Mouse (Mus musculus): ENCODE results near the gene Ptprm. TPM values are rescaled to one million over a fixed set of nuclear protein-coding genes. Genes with fewer than 3 reads are reported as not detected.

Gene Ptprm
- polyA plus RNA-seq, 1 experiment from 2014 or later = 10.3 TPM

- DNase-seq (ENCODE audit: low spot score) (no peak), ATAC-seq (replicated peaks; ENCODE audit: insufficient number of reproducible peaks, low FRiP score, low TSS enrichment, low read depth) (no peak)
- Histone ChIP-seq H3K27ac (replicated peaks; ENCODE audit: low read depth, low read length) (no peak overlapping the region), H3K36me3 (replicated peaks; ENCODE audit: control insufficient read depth, insufficient read depth, low read depth, low read length) (no peaks in the 10 kb centered on the region), H3K4me2 (ENCODE audit: low read depth, low read length) (no peak overlapping the region), H3K4me1 (ENCODE audit: control insufficient read depth, insufficient read depth, low read length) (no peaks in the 10 kb centered on the region), H3K9ac (replicated peaks; ENCODE audit: low read length) (no peak overlapping the region), H3K9me3 (replicated peaks; ENCODE audit: control insufficient read depth, low read length) (no peaks in the 10 kb centered on the region), H3K27me3 (ENCODE audit: control insufficient read depth, insufficient read depth, low read length) (no peaks in the 10 kb centered on the region), H3K4me3 (ENCODE audit: low read depth, low read length) (no peak overlapping the region)
- 89% methylated on average over 9 of the region's 9 CpGs for WGBS
Observed at GRCm38 (mm10) chr17:66943539-66943938, 410.7 kb downstream of the Ptprm start.

- Histone ChIP-seq H3K9ac (replicated peaks; ENCODE audit: low read length) (no peak overlapping the region), H3K27ac (replicated peaks; ENCODE audit: low read depth, low read length) (no peak overlapping the region), H3K4me1 (ENCODE audit: control insufficient read depth, insufficient read depth, low read length) (no peaks in the 10 kb centered on the region), H3K9me3 (replicated peaks; ENCODE audit: control insufficient read depth, low read length) (no peaks in the 10 kb centered on the region), H3K4me3 (ENCODE audit: low read depth, low read length) (no peak overlapping the region), H3K27me3 (ENCODE audit: control insufficient read depth, insufficient read depth, low read length) (no peaks in the 10 kb centered on the region), H3K36me3 (replicated peaks; ENCODE audit: control insufficient read depth, insufficient read depth, low read depth, low read length) (no peaks in the 10 kb centered on the region), H3K4me2 (ENCODE audit: low read depth, low read length) (no peak overlapping the region)
- no peak for DNase-seq (ENCODE audit: low spot score)
- WGBS = 92% methylated on average over 5 of the region's 5 CpGs
- no peak for ATAC-seq (replicated peaks; ENCODE audit: insufficient number of reproducible peaks, low FRiP score, low TSS enrichment, low read depth)
Observed at GRCm38 (mm10) chr17:66925611-66926010, 428.6 kb downstream of the Ptprm start.

- Histone ChIP-seq H3K27me3 (ENCODE audit: control insufficient read depth, insufficient read depth, low read length) (no peaks in the 10 kb centered on the region), H3K9me3 (replicated peaks; ENCODE audit: control insufficient read depth, low read length) (no peaks in the 10 kb centered on the region), H3K27ac (replicated peaks; ENCODE audit: low read depth, low read length) (no peak overlapping the region), H3K4me3 (ENCODE audit: low read depth, low read length) (no peak overlapping the region), H3K36me3 (replicated peaks; ENCODE audit: control insufficient read depth, insufficient read depth, low read depth, low read length) (no peaks in the 10 kb centered on the region), H3K4me2 (ENCODE audit: low read depth, low read length) (no peak overlapping the region), H3K4me1 (ENCODE audit: control insufficient read depth, insufficient read depth, low read length) (no peaks in the 10 kb centered on the region), H3K9ac (replicated peaks; ENCODE audit: low read length) (no peak overlapping the region)
- DNase-seq (ENCODE audit: low spot score) (no peak), ATAC-seq (replicated peaks; ENCODE audit: insufficient number of reproducible peaks, low FRiP score, low TSS enrichment, low read depth) (no peak)
- 40% methylated on average over 6 of the region's 6 CpGs for WGBS
Observed at GRCm38 (mm10) chr17:66914696-66915095, 439.6 kb downstream of the Ptprm start.

GRCm38 (mm10) chr17:66912533-66912932 lies 441.7 kb downstream of the Ptprm start:
- Histone ChIP-seq H3K4me3 (ENCODE audit: low read depth, low read length) (no peak overlapping the region), H3K9ac (replicated peaks; ENCODE audit: low read length) (no peak overlapping the region), H3K27me3 (ENCODE audit: control insufficient read depth, insufficient read depth, low read length) (no peaks in the 10 kb centered on the region), H3K27ac (replicated peaks; ENCODE audit: low read depth, low read length) (no peak overlapping the region; the same call in 1 of the 2 replicates), H3K36me3 (replicated peaks; ENCODE audit: control insufficient read depth, insufficient read depth, low read depth, low read length) (no peaks in the 10 kb centered on the region), H3K4me1 (ENCODE audit: control insufficient read depth, insufficient read depth, low read length) (no peaks in the 10 kb centered on the region), H3K9me3 (replicated peaks; ENCODE audit: control insufficient read depth, low read length) (no peaks in the 10 kb centered on the region), H3K4me2 (ENCODE audit: low read depth, low read length) (no peak overlapping the region)
- ATAC-seq (replicated peaks; ENCODE audit: insufficient number of reproducible peaks, low FRiP score, low TSS enrichment, low read depth) (no peak), DNase-seq (ENCODE audit: low spot score) (peak; percentile 89)
- 50% methylated on average over 6 of the region's 6 CpGs for WGBS

GRCm38 (mm10) chr17:66912120-66912519 lies 442.1 kb downstream of the Ptprm start:
- DNase-seq (ENCODE audit: low spot score) (no peak), ATAC-seq (replicated peaks; ENCODE audit: insufficient number of reproducible peaks, low FRiP score, low TSS enrichment, low read depth) (no peak)
- no peak overlapping the region; the same call in 1 of the 2 replicates for H3K27ac ChIP-seq (replicated peaks; ENCODE audit: low read depth, low read length)
- no peak overlapping the region for H3K9ac ChIP-seq (replicated peaks; ENCODE audit: low read length)
- H3K27me3 ChIP-seq (ENCODE audit: control insufficient read depth, insufficient read depth, low read length) = no peaks in the 10 kb centered on the region
- no peaks in the 10 kb centered on the region for H3K4me1 ChIP-seq (ENCODE audit: control insufficient read depth, insufficient read depth, low read length)
- 66% methylated on average over 11 of the region's 11 CpGs for WGBS
- H3K4me3 ChIP-seq (ENCODE audit: low read depth, low read length) = no peak overlapping the region
- no peaks in the 10 kb centered on the region for H3K9me3 ChIP-seq (replicated peaks; ENCODE audit: control insufficient read depth, low read length)
- H3K36me3 ChIP-seq (replicated peaks; ENCODE audit: control insufficient read depth, insufficient read depth, low read depth, low read length) = no peaks in the 10 kb centered on the region
- H3K4me2 ChIP-seq (ENCODE audit: low read depth, low read length) = no peak overlapping the region

GRCm38 (mm10) chr17:66909901-66910300 lies 444.4 kb downstream of the Ptprm start:
- H3K4me2 ChIP-seq (ENCODE audit: low read depth, low read length) = no peak overlapping the region
- H3K9ac ChIP-seq (replicated peaks; ENCODE audit: low read length) = no peak overlapping the region
- DNase-seq (ENCODE audit: low spot score) = no peak
- H3K9me3 ChIP-seq (replicated peaks; ENCODE audit: control insufficient read depth, low read length) = no peaks in the 10 kb centered on the region
- WGBS = 85% methylated on average over 4 of the region's 4 CpGs
- H3K36me3 ChIP-seq (replicated peaks; ENCODE audit: control insufficient read depth, insufficient read depth, low read depth, low read length) = no peaks in the 10 kb centered on the region
- ATAC-seq (replicated peaks; ENCODE audit: insufficient number of reproducible peaks, low FRiP score, low TSS enrichment, low read depth) = no peak
- no peaks in the 10 kb centered on the region for H3K27me3 ChIP-seq (ENCODE audit: control insufficient read depth, insufficient read depth, low read length)
- no peak overlapping the region for H3K27ac ChIP-seq (replicated peaks; ENCODE audit: low read depth, low read length)
- no peaks in the 10 kb centered on the region for H3K4me1 ChIP-seq (ENCODE audit: control insufficient read depth, insufficient read depth, low read length)
- H3K4me3 ChIP-seq (ENCODE audit: low read depth, low read length) = no peak overlapping the region

- ATAC-seq (replicated peaks; ENCODE audit: insufficient number of reproducible peaks, low FRiP score, low TSS enrichment, low read depth) = no peak
- H3K27me3 ChIP-seq (ENCODE audit: control insufficient read depth, insufficient read depth, low read length) = no peaks in the 10 kb centered on the region
- 90% methylated on average over 6 of the region's 6 CpGs for WGBS
- H3K36me3 ChIP-seq (replicated peaks; ENCODE audit: control insufficient read depth, insufficient read depth, low read depth, low read length) = no peaks in the 10 kb centered on the region
- no peaks in the 10 kb centered on the region for H3K4me1 ChIP-seq (ENCODE audit: control insufficient read depth, insufficient read depth, low read length)
- H3K9me3 ChIP-seq (replicated peaks; ENCODE audit: control insufficient read depth, low read length) = no peaks in the 10 kb centered on the region
- no peak overlapping the region for H3K4me2 ChIP-seq (ENCODE audit: low read depth, low read length)
- no peak for DNase-seq (ENCODE audit: low spot score)
- no peak overlapping the region for H3K9ac ChIP-seq (replicated peaks; ENCODE audit: low read length)
- H3K4me3 ChIP-seq (ENCODE audit: low read depth, low read length) = no peak overlapping the region
- H3K27ac ChIP-seq (replicated peaks; ENCODE audit: low read depth, low read length) = no peak overlapping the region
Observed at GRCm38 (mm10) chr17:66908921-66909320, 445.3 kb downstream of the Ptprm start.

GRCm38 (mm10) chr17:66894181-66894580 lies 460.1 kb downstream of the Ptprm start:
- no peak overlapping the region for H3K9ac ChIP-seq (replicated peaks; ENCODE audit: low read length)
- no peak for ATAC-seq (replicated peaks; ENCODE audit: insufficient number of reproducible peaks, low FRiP score, low TSS enrichment, low read depth)
- H3K4me3 ChIP-seq (ENCODE audit: low read depth, low read length) = no peak overlapping the region
- WGBS = 50% methylated on average over 1 of the region's 1 CpGs
- DNase-seq (ENCODE audit: low spot score) = no peak
- no peaks in the 10 kb centered on the region for H3K4me1 ChIP-seq (ENCODE audit: control insufficient read depth, insufficient read depth, low read length)
- no peak overlapping the region for H3K27ac ChIP-seq (replicated peaks; ENCODE audit: low read depth, low read length)
- no peaks in the 10 kb centered on the region for H3K27me3 ChIP-seq (ENCODE audit: control insufficient read depth, insufficient read depth, low read length)
- no peaks in the 10 kb centered on the region for H3K9me3 ChIP-seq (replicated peaks; ENCODE audit: control insufficient read depth, low read length)
- no peak overlapping the region for H3K4me2 ChIP-seq (ENCODE audit: low read depth, low read length)
- H3K36me3 ChIP-seq (replicated peaks; ENCODE audit: control insufficient read depth, insufficient read depth, low read depth, low read length) = no peaks in the 10 kb centered on the region
